ENCODE assay signal across 9 mouse cellular contexts in the genomic region with DNA sequence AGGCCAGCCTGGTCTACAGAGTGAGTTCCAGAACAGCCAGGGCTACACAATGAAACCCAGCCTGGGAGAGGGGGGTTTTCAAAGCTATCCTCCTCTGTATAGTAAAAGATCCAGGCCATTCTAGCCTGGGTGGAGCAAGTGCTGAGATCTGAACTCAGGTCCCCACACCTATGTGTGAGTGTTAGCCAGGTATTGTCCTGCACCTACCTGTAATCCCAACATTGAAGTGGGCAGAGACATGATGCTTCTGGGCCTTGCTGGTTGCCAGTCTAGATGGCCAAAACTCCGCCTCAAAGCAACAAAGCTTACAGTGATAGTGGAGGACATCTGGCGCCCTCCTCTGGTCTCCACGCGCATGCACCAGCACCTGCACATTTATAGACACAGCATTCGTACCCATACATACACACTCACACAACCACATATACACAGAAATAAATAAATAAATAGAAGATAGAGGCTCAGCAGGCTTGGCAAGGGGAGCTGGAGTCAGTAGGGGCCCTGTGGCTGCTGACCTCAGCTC. TPM values are rescaled to one million over a fixed set of nuclear protein-coding genes. Genes with fewer than 3 reads are reported as not detected.
DNase-seq lines count a peak whose midpoint lies in the region; ATAC-seq and TF ChIP-seq lines count a peak whose summit lies in the region.
"Had no signal": no experiment of that assay in that cellular context is flagged by ENCODE, and none has a peak within 500 bp of the region (broad histone marks: within the 10 kb centered on the region; RNA-seq: fewer than 3 reads in every experiment).

No protein-coding gene starts in this region.

- ATAC-seq in heart, embryonic 11.5 days (replicated peaks; ENCODE audit: insufficient number of reproducible peaks, low FRiP score, low TSS enrichment) = no peak
- ATAC-seq in common myeloid progenitor, adult 5-6 weeks (replicated peaks; ENCODE audit: low read depth, poor library complexity, severe bottlenecking) = peak; percentile 62; the same call in 1 of the 2 replicates
- ATAC-seq in monocyte, adult 5-6 weeks (replicated peaks; ENCODE audit: insufficient number of reproducible peaks, low FRiP score, low TSS enrichment, poor library complexity, severe bottlenecking) = no peak

- H3K36me3 ChIP-seq in heart, embryonic 11.5 days (ENCODE audit: control insufficient read depth, insufficient read depth, low read length) = peaks cover 70% of the 10 kb centered on the region
- H3K36me3 ChIP-seq in thymus, adult 2 months (ENCODE audit: control insufficient read depth, insufficient read depth, low read length) = no peaks in the 10 kb centered on the region

- no peak for TF ChIP-seq POLR2A in thymus, adult 2 months (IDR thresholded peaks at IDR 0.05; ENCODE audit: control insufficient read depth, extremely low read depth, insufficient read depth, low read length, poor library complexity)

- 0 out of 2 replicates have a peak, but pooled peaks have one; percentile 38 for TF ChIP-seq CTCF in thymus, adult 2 months (IDR thresholded peaks at IDR 0.05; ENCODE audit: borderline replicate concordance, control insufficient read depth, extremely low read depth, insufficient read depth, low read length, poor library complexity)

- no peaks in the 10 kb centered on the region for H3K4me1 ChIP-seq in heart, embryonic 11.5 days (ENCODE audit: control insufficient read depth, insufficient read depth, low read length)
- H3K4me1 ChIP-seq in thymus, adult 2 months (replicated peaks; ENCODE audit: control insufficient read depth, insufficient read depth, low read length) = no peaks in the 10 kb centered on the region

- DNase-seq in heart, adult 11 months = peak; percentile 92
- peak; percentile 13 for DNase-seq in thymus, adult 2 months
- DNase-seq in thymus, adult 18-20 months = no peak
- peak; percentile 24 to 25 for DNase-seq in layer of hippocampus, postnatal 14 days (ENCODE audit: low spot score in 2 of 2)
- peak; percentile 77 for DNase-seq in retina, embryonic 14.5 days (ENCODE audit: low spot score)

- H3K4me3 ChIP-seq in heart, embryonic 11.5 days (ENCODE audit: low read depth, low read length) = no peak overlapping the region
- no peak overlapping the region for H3K4me3 ChIP-seq in thymus, adult 2 months (ENCODE audit: control insufficient read depth, insufficient read depth, low read length)

- no peak overlapping the region for H3K9ac ChIP-seq in heart, embryonic 11.5 days (ENCODE audit: low read depth, low read length)

- H3K27me3 ChIP-seq in heart, embryonic 11.5 days (ENCODE audit: control insufficient read depth, insufficient read depth, low read length) = no peaks in the 10 kb centered on the region
- H3K27me3 ChIP-seq in thymus, adult 2 months (ENCODE audit: control insufficient read depth, insufficient read depth, low read length) = no peaks in the 10 kb centered on the region

- 81% methylated on average over 5 of the region's 5 CpGs for WGBS in heart, embryonic 11.5 days (ENCODE audit: insufficient replicate concordance)
- WGBS in thymus, adult 2 months = 71% methylated on average over 5 of the region's 5 CpGs

- no peak overlapping the region for H3K27ac ChIP-seq in heart, embryonic 11.5 days (ENCODE audit: low read depth, low read length)
- H3K27ac ChIP-seq in thymus, adult 2 months (ENCODE audit: control insufficient read depth, insufficient read depth, low read length) = no peak overlapping the region

- H3K4me2 ChIP-seq in heart, embryonic 11.5 days = no peak overlapping the region

- H3K9me3 ChIP-seq in heart, embryonic 11.5 days (replicated peaks; ENCODE audit: control insufficient read depth, low read length) = no peaks in the 10 kb centered on the region

RNA-seq across cellular contexts. Expression of a gene that starts 28.3 kb away (rescaled TPM):
- not detected in 2 replicates for polyA plus RNA-seq in heart, embryonic 11.5 days (2014; fragmentation: Nextera tagmentation; extraction: Ambion mirVana)
- not detected in 2 replicates for polyA plus RNA-seq in thymus, adult 2 months (2012; rRNA removed)
- not detected in 2 replicates for total RNA-seq in common myeloid progenitor, adult 5-6 weeks (2017)
- not detected for total RNA-seq in layer of hippocampus, postnatal 14 days (2021)
- total RNA-seq in monocyte, adult 5-6 weeks (2017) = not detected in 3 replicates
- total RNA-seq: layer of hippocampus, adult 8-10 months had no signal

RNA-seq across cellular contexts. Expression of a gene that starts 47.5 kb away (rescaled TPM):
- polyA plus RNA-seq in heart, embryonic 11.5 days (2014; fragmentation: Nextera tagmentation; extraction: Ambion mirVana) = 45.0 and 50.1 TPM in 2 replicates
- 95.6 and 109 TPM in 2 replicates for polyA plus RNA-seq in thymus, adult 2 months (2012; rRNA removed)
- total RNA-seq in common myeloid progenitor, adult 5-6 weeks (2017) = 150 and 164 TPM in 2 replicates
- total RNA-seq in layer of hippocampus, postnatal 14 days (2021) = 100 to 1,000 TPM; 116 to 131 TPM
- total RNA-seq in monocyte, adult 5-6 weeks (2017) = 142 to 333 TPM (median 161 TPM) in 3 replicates

Comparison
In these comparisons a context has a peak if more than half of its experiments do, and no peak if none do; other contexts are left out.
1. DNase-seq: peak in heart, adult 11 months (single experiment), thymus, adult 2 months (single experiment), layer of hippocampus, postnatal 14 days (2 of 2) and retina, embryonic 14.5 days (single experiment); none in thymus, adult 18-20 months (0 of 2).